Mouse (Mus musculus) small intestine, adult 2 months (tissue): ENCODE measurements around the gene Gm5617.

Source experiments
- CTCF ChIP-seq: fragments of 200-500 bp; IDR thresholded peaks from 2 replicates; pipeline ENCODE4 v1.5.1; 2012; ENCODE audit warnings: low read depth, mild to moderate bottlenecking, control low read depth, inconsistent platforms, low read length, moderate library complexity, mixed read lengths; ENCODE audit not compliant: insufficient replicate concordance, insufficient read length; ENCODE audit errors: extremely low read depth
- POLR2A ChIP-seq: fragments of 200-500 bp; IDR thresholded peaks from 2 replicates; pipeline ENCODE4 v1.6.1; 2012; ENCODE audit warnings: low read depth, mild to moderate bottlenecking, control low read depth, inconsistent platforms, low read length, moderate library complexity

DNA sequence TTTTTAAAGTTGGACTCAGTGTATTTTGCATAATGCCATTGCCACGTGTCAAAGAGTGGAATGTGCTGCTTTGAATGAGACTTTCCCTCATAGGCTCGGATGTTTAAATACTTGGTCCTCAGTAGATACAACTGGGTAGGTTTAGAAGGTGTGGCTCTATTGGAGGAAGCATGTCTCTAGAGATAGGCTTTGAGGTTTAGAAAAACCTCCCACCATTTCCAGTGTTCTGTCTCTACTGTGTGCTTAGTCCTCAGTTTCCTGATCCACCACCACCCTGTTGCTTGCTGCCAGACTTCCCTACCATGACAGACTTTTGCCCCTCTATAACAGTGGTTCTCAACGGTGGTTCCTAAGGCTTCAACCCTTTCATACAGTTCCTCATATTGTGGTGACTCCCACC lies 37.0 kb downstream of the Gm5617 start:
- TF ChIP-seq POLR2A (no peak), CTCF (no peak)
